Mouse (Mus musculus) C2C12 (cell line): ENCODE data around the gene Wnk3.

Experiments used
- CTCF ChIP-seq: IDR thresholded peaks from one replicate; pipeline ENCODE4 v1.5.1; 2011; ENCODE audit not compliant: control insufficient read depth, insufficient read depth, insufficient read length
- MYOG ChIP-seq: IDR thresholded peaks from one replicate; pipeline ENCODE4 v1.6.1; 2011; ENCODE audit not compliant: control insufficient read depth, insufficient read length; ENCODE audit errors: extremely low read depth
- USF1 ChIP-seq: IDR thresholded peaks from one replicate; pipeline ENCODE4 v1.6.1; 2011; ENCODE audit warnings: low read depth, mild to moderate bottlenecking, control low read depth, moderate library complexity

GRCm38 (mm10) chrX:151344501-151344984 lies 146.7 kb downstream of the Wnk3 start:
- TF ChIP-seq CTCF: no peak
- no peak for TF ChIP-seq USF1
- no peak for TF ChIP-seq MYOG
